Mouse (Mus musculus) C2C12 (cell line): ENCODE results near the gene Stk38.

Experiments used
- CTCF ChIP-seq: IDR thresholded peaks from one replicate; pipeline ENCODE4 v1.5.1; 2011; ENCODE audit not compliant: control insufficient read depth, insufficient read depth, insufficient read length
- MAX ChIP-seq: IDR thresholded peaks from one replicate; pipeline ENCODE4 v1.6.1; 2011; ENCODE audit warnings: mild to moderate bottlenecking, control low read depth
- MYOD1 ChIP-seq: IDR thresholded peaks from one replicate; pipeline ENCODE4 v1.6.1; 2011; ENCODE audit warnings: low read depth; ENCODE audit not compliant: control insufficient read depth, insufficient read length
- MYOG ChIP-seq: IDR thresholded peaks from one replicate; pipeline ENCODE4 v1.6.1; 2011; ENCODE audit not compliant: control insufficient read depth, insufficient read length; ENCODE audit errors: extremely low read depth
- USF1 ChIP-seq: IDR thresholded peaks from one replicate; pipeline ENCODE4 v1.6.1; 2011; ENCODE audit warnings: low read depth, mild to moderate bottlenecking, control low read depth, moderate library complexity

DNA sequence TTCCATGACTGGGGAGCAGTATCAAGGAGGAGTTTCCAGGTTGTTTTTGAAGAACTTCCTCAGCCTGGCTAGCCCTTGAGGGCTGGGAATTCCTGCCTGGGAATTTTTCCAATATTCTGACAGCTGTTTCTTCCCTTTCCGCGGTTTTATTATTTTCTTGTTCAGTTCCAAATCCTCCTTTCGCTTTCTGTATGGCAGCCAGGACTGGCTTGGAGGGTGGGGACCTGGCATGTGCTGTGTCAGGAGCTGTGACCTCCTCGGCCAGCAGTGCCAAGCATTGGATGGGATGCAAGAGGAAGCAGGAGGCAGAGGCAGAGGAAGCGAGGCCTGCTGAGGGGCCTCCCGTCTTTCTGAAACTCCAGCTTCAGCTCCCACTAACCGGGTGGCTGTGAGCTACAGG is 46.0 kb upstream of the Stk38 start:
- TF ChIP-seq CTCF, result no peak
- no peak for TF ChIP-seq MYOD1
- TF ChIP-seq MYOG, result no peak
- TF ChIP-seq USF1, result no peak
- no peak for TF ChIP-seq MAX
